Mouse (Mus musculus): Measurements from ENCODE around the gene Rims4.

DNA sequence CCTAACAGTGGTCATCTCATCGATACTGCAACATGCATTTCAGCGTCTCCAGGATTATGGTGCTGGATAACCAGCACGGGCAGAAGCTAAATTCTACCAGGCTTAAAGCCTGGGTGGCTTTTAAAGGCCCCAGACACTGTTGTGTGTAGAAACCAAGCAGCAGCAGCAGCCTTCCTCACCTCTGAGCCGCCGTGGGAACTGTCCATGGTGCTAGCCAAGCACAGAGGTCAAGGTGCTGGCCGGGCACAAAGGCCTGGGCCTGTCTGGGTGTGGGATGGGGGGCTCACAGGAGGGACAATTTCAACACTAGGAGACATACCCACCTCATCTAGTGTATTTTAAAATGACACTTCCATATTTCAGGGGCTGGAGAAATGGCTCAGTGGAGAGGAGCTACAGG, 29.1 kb downstream of the Rims4 start:
- TF ChIP-seq CTCF (IDR thresholded peaks at IDR 0.05; ENCODE audit: low read depth, low read length), result no peak
- no peak for TF ChIP-seq TAL1 (conservative IDR thresholded peaks at IDR 0.05; ENCODE audit: low read depth, low read length)
- no peak for TF ChIP-seq GATA1 (IDR thresholded peaks at IDR 0.05; ENCODE audit: borderline replicate concordance, low read length)
- no peak for TF ChIP-seq POLR2AphosphoS5 (IDR thresholded peaks at IDR 0.05; ENCODE audit: insufficient replicate concordance, low read depth, low read length)

Measured in G1E (cell line).